Mouse (Mus musculus) myocyte (in vitro differentiated cells): Measurements from ENCODE around the gene Ptk6. TPM values are rescaled to one million over a fixed set of nuclear protein-coding genes. Genes with fewer than 3 reads are reported as not detected.

Experiments used
- H3K27me3 ChIP-seq: one replicate; pipeline ENCODE4 v1.6.1; 2011; ENCODE audit not compliant: control insufficient read depth, insufficient read depth, insufficient read length
- H3K36me3 ChIP-seq: one replicate; pipeline ENCODE4 v1.6.1; 2011; ENCODE audit not compliant: control insufficient read depth, insufficient read depth
- H3K4me2 ChIP-seq: one replicate; pipeline ENCODE4 v1.6.1; 2011; ENCODE audit warnings: low read depth, control low read depth
- H3K4me3 ChIP-seq: one replicate; pipeline ENCODE4 v1.5.1; 2011; ENCODE audit warnings: mild to moderate bottlenecking, control low read depth, moderate library complexity
- H3K79me2 ChIP-seq: one replicate; pipeline ENCODE4 v1.6.1; 2011; ENCODE audit not compliant: control insufficient read depth, insufficient read depth
- H3ac ChIP-seq: one replicate; pipeline ENCODE4 v1.6.1; 2011; ENCODE audit not compliant: control insufficient read depth, insufficient read length
- CEBPB ChIP-seq: IDR thresholded peaks from 2 replicates; pipeline ENCODE4 v1.6.1; 2011; ENCODE audit warnings: mild to moderate bottlenecking, moderate library complexity; ENCODE audit not compliant: poor library complexity, insufficient read depth, severe bottlenecking
- E2F4 ChIP-seq: IDR thresholded peaks from one replicate; pipeline ENCODE4 v1.6.1; 2011; ENCODE audit warnings: mild to moderate bottlenecking, control low read depth, moderate library complexity; ENCODE audit not compliant: insufficient read depth
- MAX ChIP-seq: IDR thresholded peaks from one replicate; pipeline ENCODE4 v1.6.1; 2011; ENCODE audit warnings: low read depth, mild to moderate bottlenecking, control low read depth
- MYOD1 ChIP-seq, 3 experiments: IDR thresholded peaks; one replicate each; pipeline ENCODE4 v1.6.1; 2011; ENCODE audit warnings: control low read depth in 2 of 3, low read depth in 2 of 3, mild to moderate bottlenecking in 2 of 3, moderate library complexity in 1 of 3; ENCODE audit not compliant: insufficient read length in 2 of 3, control insufficient read depth in 1 of 3
- MYOG ChIP-seq, 3 experiments: IDR thresholded peaks; one replicate each; pipeline ENCODE4 v1.6.1; 2011; ENCODE audit warnings: control low read depth in 2 of 3, low read depth in 2 of 3, mild to moderate bottlenecking in 2 of 3; ENCODE audit not compliant: insufficient read length in 2 of 3, control insufficient read depth in 1 of 3, insufficient read depth in 1 of 3
- POLR2A ChIP-seq: IDR thresholded peaks from one replicate; pipeline ENCODE4 v1.6.1; 2011; ENCODE audit warnings: low read depth, mild to moderate bottlenecking, control low read depth, moderate library complexity; ENCODE audit not compliant: insufficient read length
- POLR2AphosphoS2 ChIP-seq: IDR thresholded peaks from one replicate; pipeline ENCODE4 v1.6.1; 2011; ENCODE audit warnings: low read depth, control low read depth; ENCODE audit not compliant: insufficient read length
- REST ChIP-seq: IDR thresholded peaks from one replicate; pipeline ENCODE4 v1.6.1; 2011; ENCODE audit warnings: mild to moderate bottlenecking, control low read depth, moderate library complexity; ENCODE audit not compliant: insufficient read depth, insufficient read length
- SRF ChIP-seq: IDR thresholded peaks from one replicate; pipeline ENCODE4 v1.6.1; 2011; ENCODE audit warnings: low read depth; ENCODE audit not compliant: control insufficient read depth, insufficient read length
- TCF12 ChIP-seq: IDR thresholded peaks from one replicate; pipeline ENCODE4 v1.6.1; 2011; ENCODE audit warnings: mild to moderate bottlenecking, control low read depth; ENCODE audit not compliant: poor library complexity, insufficient read depth, severe bottlenecking
- TCF3 ChIP-seq: IDR thresholded peaks from one replicate; pipeline ENCODE4 v1.6.1; 2011; ENCODE audit warnings: low read depth, control low read depth; ENCODE audit not compliant: insufficient read length
- USF1 ChIP-seq: IDR thresholded peaks from one replicate; pipeline ENCODE4 v1.6.1; 2011; ENCODE audit warnings: low read depth, mild to moderate bottlenecking, control low read depth, moderate library complexity
- polyA plus RNA-seq: library from polyadenylated mRNA; unstranded; fragments of >200 nt; fragmentation: generic; extraction: Trizol; gene quantifications from one replicate; pipeline ENCODE4 v1.2.1, GENCODE M21; 2012; ENCODE audit warnings: missing spikeins

Gene Ptk6
- polyA plus RNA-seq, 1 experiment, result 0.01 TPM

GRCm38 (mm10) chr2:181153837-181154236 is 48.8 kb downstream of the Ptk6 start:
- Histone ChIP-seq H3K27me3 (peaks cover 59% of the 10 kb centered on the region), H3ac (no peak overlapping the region), H3K4me2 (no peak overlapping the region), H3K36me3 (no peaks in the 10 kb centered on the region), H3K4me3 (no peak overlapping the region), H3K79me2 (no peaks in the 10 kb centered on the region)
- no peak for TF ChIP-seq POLR2AphosphoS2
- TF ChIP-seq CEBPB, result no peak
- no peak for TF ChIP-seq USF1
- no peak for TF ChIP-seq REST
- TF ChIP-seq MYOD1 (IDR thresholded peaks at IDR 0.05; ENCODE audit: control insufficient read depth in 1 of 3, insufficient read length in 2 of 3, low read depth in 2 of 3), result no peak
- no peak for TF ChIP-seq POLR2A

GRCm38 (mm10) chr2:181153131-181153530 is 49.5 kb downstream of the Ptk6 start:
- H3K4me2 ChIP-seq, result no peak overlapping the region
- H3K79me2 ChIP-seq, result no peaks in the 10 kb centered on the region
- no peak for TF ChIP-seq SRF
- TF ChIP-seq TCF3, result no peak
- TF ChIP-seq POLR2A, result no peak
- TF ChIP-seq USF1, result no peak
- no peak for TF ChIP-seq POLR2AphosphoS2
- TF ChIP-seq MYOG (IDR thresholded peaks at IDR 0.05; ENCODE audit: control insufficient read depth in 1 of 3, insufficient read depth in 1 of 3, insufficient read length in 2 of 3, low read depth in 2 of 3), result no peak
- TF ChIP-seq CEBPB, result no peak
- no peak for TF ChIP-seq MYOD1 (IDR thresholded peaks at IDR 0.05; ENCODE audit: control insufficient read depth in 1 of 3, insufficient read length in 2 of 3, low read depth in 2 of 3)
- no peak for TF ChIP-seq E2F4
- TF ChIP-seq REST, result no peak
- no peak for TF ChIP-seq MAX
- no peak for TF ChIP-seq TCF12
- peaks cover 63% of the 10 kb centered on the region for H3K27me3 ChIP-seq
- no peaks in the 10 kb centered on the region for H3K36me3 ChIP-seq
- no peak overlapping the region for H3K4me3 ChIP-seq
- no peak overlapping the region for H3ac ChIP-seq

GRCm38 (mm10) chr2:181152701-181153100 is 49.9 kb downstream of the Ptk6 start:
- no peak overlapping the region for H3K4me2 ChIP-seq
- H3K36me3 ChIP-seq, result no peaks in the 10 kb centered on the region
- no peak overlapping the region for H3K4me3 ChIP-seq
- H3K27me3 ChIP-seq, result peaks cover 66% of the 10 kb centered on the region
- H3K79me2 ChIP-seq, result no peaks in the 10 kb centered on the region
- TF ChIP-seq POLR2AphosphoS2 (no peak), MYOD1 (IDR thresholded peaks at IDR 0.05; ENCODE audit: control insufficient read depth in 1 of 3, insufficient read length in 2 of 3, low read depth in 2 of 3) (no peak), MAX (no peak), USF1 (no peak), MYOG (IDR thresholded peaks at IDR 0.05; ENCODE audit: control insufficient read depth in 1 of 3, insufficient read depth in 1 of 3, insufficient read length in 2 of 3, low read depth in 2 of 3) (no peak), E2F4 (no peak), TCF3 (no peak), REST (no peak), TCF12 (no peak), POLR2A (no peak), CEBPB (no peak), SRF (no peak)
- H3ac ChIP-seq, result no peak overlapping the region

- Histone ChIP-seq H3K4me2 (no peak overlapping the region), H3K36me3 (no peaks in the 10 kb centered on the region), H3K27me3 (peaks cover 61% of the 10 kb centered on the region), H3K79me2 (no peaks in the 10 kb centered on the region), H3K4me3 (no peak overlapping the region), H3ac (no peak overlapping the region)
- TF ChIP-seq CEBPB (no peak), MYOD1 (IDR thresholded peaks at IDR 0.05; ENCODE audit: control insufficient read depth in 1 of 3, insufficient read length in 2 of 3, low read depth in 2 of 3) (no peak), MAX (no peak), USF1 (no peak), SRF (no peak), REST (no peak), POLR2AphosphoS2 (no peak), POLR2A (no peak), TCF12 (no peak), TCF3 (no peak), E2F4 (no peak), MYOG (IDR thresholded peaks at IDR 0.05; ENCODE audit: control insufficient read depth in 1 of 3, insufficient read depth in 1 of 3, insufficient read length in 2 of 3, low read depth in 2 of 3) (no peak)
Observed at GRCm38 (mm10) chr2:181150281-181150680, 52.3 kb downstream of the Ptk6 start.

GRCm38 (mm10) chr2:181148318-181148955 is 54.2 kb downstream of the Ptk6 start:
- peaks cover 53% of the 10 kb centered on the region for H3K27me3 ChIP-seq
- no peaks in the 10 kb centered on the region for H3K79me2 ChIP-seq
- no peak overlapping the region for H3K4me3 ChIP-seq
- TF ChIP-seq SRF (no peak), MAX (no peak), CEBPB (no peak), E2F4 (no peak), TCF3 (no peak), POLR2AphosphoS2 (no peak), TCF12 (no peak), USF1 (no peak), POLR2A (no peak), MYOG (IDR thresholded peaks at IDR 0.05; ENCODE audit: control insufficient read depth in 1 of 3, insufficient read depth in 1 of 3, insufficient read length in 2 of 3, low read depth in 2 of 3) (no peak), MYOD1 (IDR thresholded peaks at IDR 0.05; ENCODE audit: control insufficient read depth in 1 of 3, insufficient read length in 2 of 3, low read depth in 2 of 3) (no peak), REST (no peak)
- no peaks in the 10 kb centered on the region for H3K36me3 ChIP-seq
- H3ac ChIP-seq, result no peak overlapping the region
- H3K4me2 ChIP-seq, result peak overlapping the region; percentile 6
